Mouse (Mus musculus) ES-E14 (cell line): Measurements from ENCODE around the gene Zfp648.

Source experiments
- HCFC1 ChIP-seq: IDR thresholded peaks from 2 replicates; pipeline ENCODE4 v1.6.1; 2012; ENCODE audit warnings: low read length, inconsistent platforms, borderline replicate concordance; ENCODE audit not compliant: insufficient read depth
- MAFK ChIP-seq: IDR thresholded peaks from 2 replicates; pipeline ENCODE4 v1.6.1; 2014; ENCODE audit warnings: mild to moderate bottlenecking, low read depth, low read length, inconsistent platforms; ENCODE audit not compliant: insufficient read depth
- ZNF384 ChIP-seq: IDR thresholded peaks from 2 replicates; pipeline ENCODE4 v1.6.1; 2012; ENCODE audit warnings: low read depth, low read length, inconsistent platforms

- TF ChIP-seq MAFK (no peak), HCFC1 (no peak), ZNF384 (no peak)
These were observed 19.0 kb downstream of the Zfp648 start for GRCm38 (mm10) chr1:154219991-154220390.
